Mouse (Mus musculus): ENCODE results near the gene Ddx5.
A peak's percentile ranks its signal among the peaks of the same experiment; 100 is the strongest.
"Not testable (repeated sequence)": the region's sequence is repeated elsewhere in the genome, so short reads cannot be mapped to it uniquely, and the experiment has no call there.

Ddx5 gene

GRCm38 (mm10) chr11:106789649-106790048 is 664 bp upstream of the Ddx5 start:
- DNase-seq (ENCODE audit: low spot score in 2 of 2): no peak

GRCm38 (mm10) chr11:106788026-106788774 is 785 bp downstream of the Ddx5 start:
- DNase-seq (ENCODE audit: low spot score in 2 of 2): peak; percentile 98 to 99

GRCm38 (mm10) chr11:106787131-106788025 is 1.6 kb downstream of the Ddx5 start:
- peak; percentile 93 to 94 for DNase-seq (ENCODE audit: low spot score in 2 of 2)

GRCm38 (mm10) chr11:106785043-106785442 is 3.9 kb downstream of the Ddx5 start:
- DNase-seq (ENCODE audit: low spot score in 2 of 2): no peak

- no peak for DNase-seq (ENCODE audit: low spot score in 2 of 2)
Measured at GRCm38 (mm10) chr11:106784476-106784875, 4.5 kb downstream of the Ddx5 start.

GRCm38 (mm10) chr11:106782841-106783764 is 5.9 kb downstream of the Ddx5 start:
- no peak for DNase-seq (ENCODE audit: low spot score in 2 of 2)

GRCm38 (mm10) chr11:106782271-106782670 is 6.7 kb downstream of the Ddx5 start:
- DNase-seq (ENCODE audit: low spot score in 2 of 2): not testable (repeated sequence)

GRCm38 (mm10) chr11:106780590-106781220 is 8.3 kb downstream of the Ddx5 start:
- DNase-seq (ENCODE audit: low spot score in 2 of 2): no peak

GRCm38 (mm10) chr11:106780089-106780425 is 8.9 kb downstream of the Ddx5 start:
- no peak for DNase-seq (ENCODE audit: low spot score in 2 of 2)

GRCm38 (mm10) chr11:106779388-106780088 is 9.4 kb downstream of the Ddx5 start, which contains the start of gene Polg2:
Polg2 (minus strand) TSS chr11:106779537.
- DNase-seq (ENCODE audit: low spot score in 2 of 2): peak; percentile 93 to 95

- no peak for DNase-seq (ENCODE audit: low spot score in 2 of 2)
Measured at GRCm38 (mm10) chr11:106778589-106779387, 10.2 kb downstream of the Ddx5 start.

GRCm38 (mm10) chr11:106778132-106778531 is 10.9 kb downstream of the Ddx5 start:
- DNase-seq (ENCODE audit: low spot score in 2 of 2): no peak

- DNase-seq (ENCODE audit: low spot score in 2 of 2): no peak
Measured at GRCm38 (mm10) chr11:106777395-106777794, 11.6 kb downstream of the Ddx5 start.

- DNase-seq (ENCODE audit: low spot score in 2 of 2): no peak
Measured at GRCm38 (mm10) chr11:106776960-106777359, 12.0 kb downstream of the Ddx5 start.

- no peak for DNase-seq (ENCODE audit: low spot score in 2 of 2)
Measured at GRCm38 (mm10) chr11:106773061-106773460, 15.9 kb downstream of the Ddx5 start.

GRCm38 (mm10) chr11:106770195-106770974 is 18.6 kb downstream of the Ddx5 start:
- peak in 1 of 2 experiments; percentile 23 for DNase-seq (ENCODE audit: low spot score in 2 of 2)

GRCm38 (mm10) chr11:106767516-106767915 is 21.5 kb downstream of the Ddx5 start:
- DNase-seq (ENCODE audit: low spot score in 2 of 2): peak in 1 of 2 experiments; percentile 17

- no peak for DNase-seq (ENCODE audit: low spot score in 2 of 2)
Measured at GRCm38 (mm10) chr11:106766611-106767162, 22.3 kb downstream of the Ddx5 start.

GRCm38 (mm10) chr11:106762800-106763185 is 26.2 kb downstream of the Ddx5 start:
- no peak for DNase-seq (ENCODE audit: low spot score in 2 of 2)

Data from right cerebral cortex, postnatal 10 days (tissue).